Mouse (Mus musculus): ENCODE measurements around the gene Slc4a1.
A peak's percentile ranks its signal among the peaks of the same experiment; 100 is the strongest.

- TF ChIP-seq CTCF (IDR thresholded peaks at IDR 0.05; ENCODE audit: low read depth, low read length) (no peak), GATA1 (IDR thresholded peaks at IDR 0.05; ENCODE audit: borderline replicate concordance, low read length) (no peak), TAL1 (conservative IDR thresholded peaks at IDR 0.05; ENCODE audit: low read depth, low read length) (peak; percentile 90), POLR2AphosphoS5 (IDR thresholded peaks at IDR 0.05; ENCODE audit: insufficient replicate concordance, low read depth, low read length) (no peak), GATA2 (IDR thresholded peaks at IDR 0.05; ENCODE audit: borderline replicate concordance, low read depth, low read length) (0 out of 2 replicates have a peak, but pooled peaks have one; percentile 30)
Measured at GRCm38 (mm10) chr11:102363623-102364022, 2.4 kb downstream of the Slc4a1 start.
